Mouse (Mus musculus): ENCODE results near the gene Lrrc29. TPM values are rescaled to one million over a fixed set of nuclear protein-coding genes. Genes with fewer than 3 reads are reported as not detected.

Gene Lrrc29
- polyA plus RNA-seq, 1 experiment from 2014 or later: 2.1 TPM

GRCm38 (mm10) chr8:105315073-105315769, 10.9 kb downstream of the Lrrc29 start:
- no peak overlapping the region for H3K4me2 ChIP-seq (ENCODE audit: low read depth, low read length)
- peaks cover 22% of the 10 kb centered on the region; the same call in 1 of the 2 replicates for H3K36me3 ChIP-seq (ENCODE audit: control insufficient read depth, insufficient read depth, low read length)
- H3K4me1 ChIP-seq (replicated peaks; ENCODE audit: control insufficient read depth, insufficient read depth, low read length): peaks cover 16% of the 10 kb centered on the region
- H3K9me3 ChIP-seq (ENCODE audit: control insufficient read depth, low read length): no peaks in the 10 kb centered on the region
- no peak for ATAC-seq (ENCODE audit: low read depth)
- H3K9ac ChIP-seq (ENCODE audit: low read length): no peak overlapping the region
- no peak overlapping the region for H3K27ac ChIP-seq (ENCODE audit: low read length)
- H3K27me3 ChIP-seq (ENCODE audit: control insufficient read depth, insufficient read depth, low read depth, low read length): no peaks in the 10 kb centered on the region
- H3K4me3 ChIP-seq (ENCODE audit: low read length): no peak overlapping the region
- WGBS: 82% methylated on average over 18 of the region's 18 CpGs

GRCm38 (mm10) chr8:105313622-105314402, 12.3 kb downstream of the Lrrc29 start:
- Histone ChIP-seq H3K36me3 (ENCODE audit: control insufficient read depth, insufficient read depth, low read length) (peaks cover 24% of the 10 kb centered on the region; the same call in 1 of the 2 replicates), H3K27me3 (ENCODE audit: control insufficient read depth, insufficient read depth, low read depth, low read length) (no peaks in the 10 kb centered on the region), H3K4me1 (replicated peaks; ENCODE audit: control insufficient read depth, insufficient read depth, low read length) (peaks cover 11% of the 10 kb centered on the region; the same call in 1 of the 2 replicates), H3K9me3 (ENCODE audit: control insufficient read depth, low read length) (no peaks in the 10 kb centered on the region), H3K9ac (ENCODE audit: low read length) (no peak overlapping the region), H3K4me2 (ENCODE audit: low read depth, low read length) (no peak overlapping the region), H3K4me3 (ENCODE audit: low read length) (no peak overlapping the region), H3K27ac (ENCODE audit: low read length) (no peak overlapping the region)
- ATAC-seq (ENCODE audit: low read depth): no peak
- WGBS: 64% methylated on average over 9 of the region's 9 CpGs

GRCm38 (mm10) chr8:105312891-105313481, 13.1 kb downstream of the Lrrc29 start:
- H3K4me3 ChIP-seq (ENCODE audit: low read length): no peak overlapping the region
- peaks cover 23% of the 10 kb centered on the region; the same call in 1 of the 2 replicates for H3K36me3 ChIP-seq (ENCODE audit: control insufficient read depth, insufficient read depth, low read length)
- no peaks in the 10 kb centered on the region for H3K9me3 ChIP-seq (ENCODE audit: control insufficient read depth, low read length)
- WGBS: 86% methylated on average over 8 of the region's 8 CpGs
- H3K9ac ChIP-seq (ENCODE audit: low read length): no peak overlapping the region
- no peaks in the 10 kb centered on the region for H3K27me3 ChIP-seq (ENCODE audit: control insufficient read depth, insufficient read depth, low read depth, low read length)
- no peak overlapping the region for H3K4me2 ChIP-seq (ENCODE audit: low read depth, low read length)
- no peak overlapping the region for H3K27ac ChIP-seq (ENCODE audit: low read length)
- H3K4me1 ChIP-seq (replicated peaks; ENCODE audit: control insufficient read depth, insufficient read depth, low read length): peaks cover 4% of the 10 kb centered on the region; the same call in 1 of the 2 replicates
- no peak for ATAC-seq (ENCODE audit: low read depth)

DNA sequence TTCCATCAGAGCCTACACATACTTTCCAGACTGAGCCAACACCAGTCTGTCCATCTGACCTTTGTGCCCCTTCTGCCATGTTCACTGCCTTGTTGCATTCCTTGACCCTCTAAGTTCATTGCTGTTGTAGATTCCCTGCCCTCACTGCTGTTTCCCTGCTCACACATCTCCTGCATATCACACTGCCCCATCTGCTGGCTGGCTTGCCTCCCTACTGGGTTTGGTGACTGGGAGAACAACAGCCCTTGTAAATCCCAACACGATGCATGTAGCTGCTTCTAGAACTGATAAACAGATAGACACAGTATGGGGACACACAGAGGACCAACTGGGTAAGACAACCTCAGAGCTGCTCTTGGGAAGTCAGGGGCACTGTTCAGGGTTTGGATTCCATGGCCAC, 14.4 kb downstream of the Lrrc29 start:
- Histone ChIP-seq H3K27ac (ENCODE audit: low read length) (no peak overlapping the region), H3K27me3 (ENCODE audit: control insufficient read depth, insufficient read depth, low read depth, low read length) (no peaks in the 10 kb centered on the region), H3K4me2 (ENCODE audit: low read depth, low read length) (no peak overlapping the region), H3K4me3 (ENCODE audit: low read length) (no peak overlapping the region), H3K9me3 (ENCODE audit: control insufficient read depth, low read length) (no peaks in the 10 kb centered on the region), H3K36me3 (ENCODE audit: control insufficient read depth, insufficient read depth, low read length) (peaks cover 31% of the 10 kb centered on the region), H3K4me1 (replicated peaks; ENCODE audit: control insufficient read depth, insufficient read depth, low read length) (no peaks in the 10 kb centered on the region), H3K9ac (ENCODE audit: low read length) (no peak overlapping the region)
- WGBS: 83% methylated on average over 1 of the region's 1 CpGs
- ATAC-seq (ENCODE audit: low read depth): no peak

GRCm38 (mm10) chr8:105310118-105310517, 16.0 kb downstream of the Lrrc29 start:
- peaks cover 10% of the 10 kb centered on the region for H3K4me1 ChIP-seq (replicated peaks; ENCODE audit: control insufficient read depth, insufficient read depth, low read length)

GRCm38 (mm10) chr8:105309142-105309847, 16.8 kb downstream of the Lrrc29 start:
- Histone ChIP-seq H3K27ac (ENCODE audit: low read length) (no peak overlapping the region), H3K4me3 (ENCODE audit: low read length) (no peak overlapping the region), H3K4me1 (replicated peaks; ENCODE audit: control insufficient read depth, insufficient read depth, low read length) (peaks cover 18% of the 10 kb centered on the region), H3K36me3 (ENCODE audit: control insufficient read depth, insufficient read depth, low read length) (peaks cover 29% of the 10 kb centered on the region), H3K4me2 (ENCODE audit: low read depth, low read length) (no peak overlapping the region), H3K9ac (ENCODE audit: low read length) (no peak overlapping the region), H3K27me3 (ENCODE audit: control insufficient read depth, insufficient read depth, low read depth, low read length) (no peaks in the 10 kb centered on the region), H3K9me3 (ENCODE audit: control insufficient read depth, low read length) (no peaks in the 10 kb centered on the region)
- 77% methylated on average over 15 of the region's 15 CpGs for WGBS
- no peak for ATAC-seq (ENCODE audit: low read depth)

More at GRCm38 (mm10) chr8:105310118-105310517, 16.0 kb downstream of the Lrrc29 start:
- 82% methylated on average over 8 of the region's 8 CpGs for WGBS
- ATAC-seq (ENCODE audit: low read depth): no peak
- no peak overlapping the region for H3K27ac ChIP-seq (ENCODE audit: low read length)
- no peak overlapping the region for H3K4me3 ChIP-seq (ENCODE audit: low read length)
- no peaks in the 10 kb centered on the region for H3K27me3 ChIP-seq (ENCODE audit: control insufficient read depth, insufficient read depth, low read depth, low read length)
- no peak overlapping the region for H3K4me2 ChIP-seq (ENCODE audit: low read depth, low read length)
- no peaks in the 10 kb centered on the region for H3K9me3 ChIP-seq (ENCODE audit: control insufficient read depth, low read length)
- H3K9ac ChIP-seq (ENCODE audit: low read length): no peak overlapping the region
- H3K36me3 ChIP-seq (ENCODE audit: control insufficient read depth, insufficient read depth, low read length): peaks cover 29% of the 10 kb centered on the region

DNA sequence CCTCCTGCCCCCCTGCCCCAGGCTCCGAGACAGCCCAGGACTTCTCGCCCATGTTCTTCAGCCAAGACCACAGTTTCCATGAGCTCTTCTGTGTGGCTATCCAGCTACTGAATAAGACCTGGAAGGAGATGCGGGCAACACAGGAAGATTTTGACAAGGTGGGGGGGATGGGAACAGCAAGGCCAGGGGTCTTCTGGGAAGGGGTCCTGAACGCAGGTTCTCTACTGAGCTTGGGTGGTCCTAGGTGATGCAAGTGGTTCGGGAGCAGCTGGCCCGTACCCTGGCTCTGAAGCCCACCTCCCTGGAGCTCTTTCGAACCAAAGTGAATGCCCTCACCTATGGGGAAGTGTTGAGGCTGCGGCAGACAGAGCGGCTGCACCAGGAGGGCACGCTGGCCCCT, 17.6 kb downstream of the Lrrc29 start:
- Histone ChIP-seq H3K4me2 (ENCODE audit: low read depth, low read length) (no peak overlapping the region), H3K4me3 (ENCODE audit: low read length) (no peak overlapping the region), H3K36me3 (ENCODE audit: control insufficient read depth, insufficient read depth, low read length) (peaks cover 29% of the 10 kb centered on the region), H3K9ac (ENCODE audit: low read length) (no peak overlapping the region), H3K27ac (ENCODE audit: low read length) (no peak overlapping the region), H3K9me3 (ENCODE audit: control insufficient read depth, low read length) (no peaks in the 10 kb centered on the region), H3K27me3 (ENCODE audit: control insufficient read depth, insufficient read depth, low read depth, low read length) (no peaks in the 10 kb centered on the region), H3K4me1 (replicated peaks; ENCODE audit: control insufficient read depth, insufficient read depth, low read length) (peaks cover 23% of the 10 kb centered on the region)
- no peak for ATAC-seq (ENCODE audit: low read depth)
- WGBS: 86% methylated on average over 10 of the region's 10 CpGs

GRCm38 (mm10) chr8:105307670-105308069, 18.4 kb downstream of the Lrrc29 start:
- no peak overlapping the region for H3K27ac ChIP-seq (ENCODE audit: low read length)
- H3K4me2 ChIP-seq (ENCODE audit: low read depth, low read length): no peak overlapping the region
- WGBS: 94% methylated on average over 13 of the region's 13 CpGs
- no peak overlapping the region for H3K9ac ChIP-seq (ENCODE audit: low read length)
- peaks cover 34% of the 10 kb centered on the region for H3K36me3 ChIP-seq (ENCODE audit: control insufficient read depth, insufficient read depth, low read length)
- no peaks in the 10 kb centered on the region for H3K9me3 ChIP-seq (ENCODE audit: control insufficient read depth, low read length)
- ATAC-seq (ENCODE audit: low read depth): no peak
- H3K4me1 ChIP-seq (replicated peaks; ENCODE audit: control insufficient read depth, insufficient read depth, low read length): peaks cover 23% of the 10 kb centered on the region
- no peaks in the 10 kb centered on the region for H3K27me3 ChIP-seq (ENCODE audit: control insufficient read depth, insufficient read depth, low read depth, low read length)
- H3K4me3 ChIP-seq (ENCODE audit: low read length): no peak overlapping the region
